ENCODE assay signal across 9 mouse cellular contexts in genomic region chr7:126781661-126782370, GRCm38 (mm10). TPM values are rescaled to one million over a fixed set of nuclear protein-coding genes. Genes with fewer than 3 reads are reported as not detected.
DNase-seq lines count a peak whose midpoint lies in the region; ATAC-seq and TF ChIP-seq lines count a peak whose summit lies in the region.
"Had no signal": no experiment of that assay in that cellular context is flagged by ENCODE, and none has a peak within 500 bp of the region (broad histone marks: within the 10 kb centered on the region; RNA-seq: fewer than 3 reads in every experiment).

No protein-coding gene starts in this region.

- H3K4me3 ChIP-seq in layer of hippocampus, adult 2 months = no peak overlapping the region
- peak overlapping the region; percentile 42; the same call in 1 of the 2 replicates for H3K4me3 ChIP-seq in forebrain, embryonic 15.5 days
- H3K4me3 ChIP-seq in limb, embryonic 11.5 days (ENCODE audit: low read depth, low read length) = peak overlapping the region; percentile 37
- 0 out of 2 replicates have a peak overlapping the region, but pooled peaks have one; percentile 40 for H3K4me3 ChIP-seq in neural tube, embryonic 15.5 days (replicated peaks)
- no peak overlapping the region for H3K4me3 ChIP-seq in kidney, embryonic 16.5 days (ENCODE audit: low read length)

- no peaks in the 10 kb centered on the region for H3K9me3 ChIP-seq in forebrain, embryonic 15.5 days
- H3K9me3 ChIP-seq in limb, embryonic 11.5 days (ENCODE audit: control insufficient read depth, low read length) = no peaks in the 10 kb centered on the region
- H3K9me3 ChIP-seq in neural tube, embryonic 15.5 days (replicated peaks) = no peaks in the 10 kb centered on the region
- H3K9me3 ChIP-seq in kidney, embryonic 16.5 days (ENCODE audit: low read length) = no peaks in the 10 kb centered on the region

- peaks cover 30% of the 10 kb centered on the region for H3K36me3 ChIP-seq in forebrain, embryonic 15.5 days
- peaks cover 10% of the 10 kb centered on the region; the same call in 1 of the 2 replicates for H3K36me3 ChIP-seq in limb, embryonic 11.5 days (ENCODE audit: control insufficient read depth, insufficient read depth, low read length)
- peaks cover 37% of the 10 kb centered on the region for H3K36me3 ChIP-seq in neural tube, embryonic 15.5 days
- H3K36me3 ChIP-seq in kidney, embryonic 16.5 days (ENCODE audit: insufficient read depth, low read length) = peaks cover 34% of the 10 kb centered on the region

- peaks cover 41% of the 10 kb centered on the region for H3K4me1 ChIP-seq in forebrain, embryonic 15.5 days
- H3K4me1 ChIP-seq in limb, embryonic 11.5 days (ENCODE audit: control insufficient read depth, insufficient read depth, low read length) = peaks cover 10% of the 10 kb centered on the region; the same call in 1 of the 2 replicates
- H3K4me1 ChIP-seq in neural tube, embryonic 15.5 days = peaks cover 44% of the 10 kb centered on the region
- peaks cover 33% of the 10 kb centered on the region for H3K4me1 ChIP-seq in kidney, embryonic 16.5 days (ENCODE audit: insufficient read depth, low read length)

- no peak overlapping the region for H3K9ac ChIP-seq in forebrain, embryonic 15.5 days (replicated peaks)
- H3K9ac ChIP-seq in limb, embryonic 11.5 days (ENCODE audit: low read length) = peak overlapping the region; percentile 52; the same call in 1 of the 2 replicates
- peak overlapping the region; percentile 54; the same call in 1 of the 2 replicates for H3K9ac ChIP-seq in neural tube, embryonic 15.5 days (replicated peaks)
- H3K9ac ChIP-seq in kidney, embryonic 16.5 days (replicated peaks; ENCODE audit: low read length) = no peak overlapping the region

- H3K27me3 ChIP-seq in forebrain, embryonic 15.5 days = no peaks in the 10 kb centered on the region
- H3K27me3 ChIP-seq in limb, embryonic 11.5 days (ENCODE audit: control insufficient read depth, insufficient read depth, low read length) = no peaks in the 10 kb centered on the region
- H3K27me3 ChIP-seq in neural tube, embryonic 15.5 days (replicated peaks) = no peaks in the 10 kb centered on the region
- H3K27me3 ChIP-seq in kidney, embryonic 16.5 days (ENCODE audit: insufficient read depth, low read length) = no peaks in the 10 kb centered on the region

- TF ChIP-seq CTCF in layer of hippocampus, adult 2 months (conservative IDR thresholded peaks at IDR 0.05) = no peak

- 46% methylated on average over 11 of the region's 11 CpGs for WGBS in forebrain, embryonic 15.5 days
- WGBS in limb, embryonic 11.5 days = 20% methylated on average over 11 of the region's 11 CpGs
- WGBS in neural tube, embryonic 15.5 days = 35% methylated on average over 11 of the region's 11 CpGs
- WGBS in kidney, embryonic 16.5 days = 30% methylated on average over 11 of the region's 11 CpGs

- no peak overlapping the region for H3K4me2 ChIP-seq in forebrain, embryonic 15.5 days (replicated peaks)
- H3K4me2 ChIP-seq in limb, embryonic 11.5 days (ENCODE audit: low read depth, severe bottlenecking) = peak overlapping the region; percentile 90; the same call in 1 of the 2 replicates
- H3K4me2 ChIP-seq in neural tube, embryonic 15.5 days = peak overlapping the region; percentile 89
- H3K4me2 ChIP-seq in kidney, embryonic 16.5 days (replicated peaks; ENCODE audit: low read depth, low read length) = no peak overlapping the region

- ATAC-seq in forebrain, embryonic 15.5 days (replicated peaks) = no peak
- no peak for ATAC-seq in limb, embryonic 11.5 days (ENCODE audit: insufficient number of reproducible peaks, low FRiP score, low TSS enrichment, low read depth)
- ATAC-seq in neural tube, embryonic 15.5 days (ENCODE audit: low FRiP score) = no peak
- ATAC-seq in megakaryocyte, adult 5-6 weeks (ENCODE audit: poor library complexity, severe bottlenecking) = no peak
- ATAC-seq in kidney, embryonic 16.5 days (ENCODE audit: low FRiP score, low TSS enrichment) = no peak

- DNase-seq in layer of hippocampus, adult 2 months (ENCODE audit: low spot score in 2 of 2) = no peak
- DNase-seq in layer of hippocampus, postnatal 14 days (ENCODE audit: low spot score in 2 of 2) = no peak
- no peak for DNase-seq in limb, embryonic 11.5 days (ENCODE audit: low spot score)
- DNase-seq: cerebellum, adult 8-10 months; gastrocnemius, postnatal 36 days had no signal

- peak overlapping the region; percentile 99; the same call in 1 of the 2 replicates for H3K27ac ChIP-seq in layer of hippocampus, adult 2 months
- H3K27ac ChIP-seq in forebrain, embryonic 15.5 days (replicated peaks) = no peak overlapping the region
- 0 out of 2 replicates have a peak overlapping the region, but pooled peaks have one; percentile 16 for H3K27ac ChIP-seq in limb, embryonic 11.5 days (replicated peaks; ENCODE audit: low read depth, low read length)
- no peak overlapping the region for H3K27ac ChIP-seq in neural tube, embryonic 15.5 days (replicated peaks)
- H3K27ac ChIP-seq in kidney, embryonic 16.5 days (ENCODE audit: low read length) = no peak overlapping the region

RNA-seq across cellular contexts. Expression of gene Tbx6, which starts 0.5 kb away (rescaled TPM):
- 1 to 10 TPM in 1 of 2 experiments, under 1 TPM in 1; 0.54 to 1.0 TPM for total RNA-seq in layer of hippocampus, adult 2 months (2021)
- under 1 TPM; 0.53 to 0.57 TPM for total RNA-seq in layer of hippocampus, postnatal 14 days (2021)
- 0.41 and 0.65 TPM in 2 replicates for polyA plus RNA-seq in forebrain, embryonic 15.5 days (2015; fragmentation: Nextera tagmentation; extraction: Ambion mirVana)
- polyA plus RNA-seq in limb, embryonic 11.5 days (2014; fragmentation: Nextera tagmentation; extraction: Ambion mirVana) = 0.45 and 0.67 TPM in 2 replicates
- polyA plus RNA-seq in neural tube, embryonic 15.5 days (2015; fragmentation: Nextera tagmentation; extraction: Ambion mirVana) = 0.34 and 0.35 TPM in 2 replicates
- total RNA-seq in megakaryocyte, adult 5-6 weeks (2015) = 0.68 and 1.0 TPM in 2 replicates
- 0.98 and 0.99 TPM in 2 replicates for total RNA-seq in megakaryocyte, adult 5-6 weeks (2017)
- polyA plus RNA-seq in kidney, embryonic 16.5 days (2015; fragmentation: Nextera tagmentation; extraction: Ambion mirVana) = 0.29 and 0.78 TPM in 2 replicates

RNA-seq across cellular contexts. Expression of gene Ypel3, which starts 5.1 kb away (rescaled TPM):
- total RNA-seq in layer of hippocampus, adult 2 months (2021) = 100 to 1,000 TPM; 283 to 289 TPM
- total RNA-seq in layer of hippocampus, postnatal 14 days (2021) = 100 to 1,000 TPM; 195 to 196 TPM
- polyA plus RNA-seq in forebrain, embryonic 15.5 days (2015; fragmentation: Nextera tagmentation; extraction: Ambion mirVana) = 207 and 213 TPM in 2 replicates
- polyA plus RNA-seq in limb, embryonic 11.5 days (2014; fragmentation: Nextera tagmentation; extraction: Ambion mirVana) = 97.8 and 112 TPM in 2 replicates
- polyA plus RNA-seq in neural tube, embryonic 15.5 days (2015; fragmentation: Nextera tagmentation; extraction: Ambion mirVana) = 187 and 207 TPM in 2 replicates
- 196 and 200 TPM in 2 replicates for total RNA-seq in megakaryocyte, adult 5-6 weeks (2015)
- total RNA-seq in megakaryocyte, adult 5-6 weeks (2017) = 91.7 and 117 TPM in 2 replicates
- polyA plus RNA-seq in kidney, embryonic 16.5 days (2015; fragmentation: Nextera tagmentation; extraction: Ambion mirVana) = 95.8 and 101 TPM in 2 replicates

RNA-seq across cellular contexts. Expression of gene Ppp4c, which starts 10.5 kb away (rescaled TPM):
- 10 to 100 TPM; 50.2 to 54.9 TPM for total RNA-seq in layer of hippocampus, adult 2 months (2021)
- 10 to 100 TPM; 49.0 to 51.8 TPM for total RNA-seq in layer of hippocampus, postnatal 14 days (2021)
- polyA plus RNA-seq in forebrain, embryonic 15.5 days (2015; fragmentation: Nextera tagmentation; extraction: Ambion mirVana) = 215 TPM in 2 replicates
- 400 and 426 TPM in 2 replicates for polyA plus RNA-seq in limb, embryonic 11.5 days (2014; fragmentation: Nextera tagmentation; extraction: Ambion mirVana)
- 154 and 188 TPM in 2 replicates for polyA plus RNA-seq in neural tube, embryonic 15.5 days (2015; fragmentation: Nextera tagmentation; extraction: Ambion mirVana)
- total RNA-seq in megakaryocyte, adult 5-6 weeks (2015) = 186 and 196 TPM in 2 replicates
- 139 and 154 TPM in 2 replicates for total RNA-seq in megakaryocyte, adult 5-6 weeks (2017)
- polyA plus RNA-seq in kidney, embryonic 16.5 days (2015; fragmentation: Nextera tagmentation; extraction: Ambion mirVana) = 267 and 271 TPM in 2 replicates

RNA-seq across cellular contexts. Expression of gene Fam57b, which starts 15.7 kb away (rescaled TPM):
- total RNA-seq in layer of hippocampus, adult 2 months (2021) = 10 to 100 TPM; 73.8 to 74.7 TPM
- total RNA-seq in layer of hippocampus, postnatal 14 days (2021) = 100 to 1,000 TPM; 109 to 112 TPM
- 35.1 and 38.1 TPM in 2 replicates for polyA plus RNA-seq in forebrain, embryonic 15.5 days (2015; fragmentation: Nextera tagmentation; extraction: Ambion mirVana)
- polyA plus RNA-seq in limb, embryonic 11.5 days (2014; fragmentation: Nextera tagmentation; extraction: Ambion mirVana) = not detected in 2 replicates
- polyA plus RNA-seq in neural tube, embryonic 15.5 days (2015; fragmentation: Nextera tagmentation; extraction: Ambion mirVana) = 48.2 and 54.4 TPM in 2 replicates
- not detected in 2 replicates for total RNA-seq in megakaryocyte, adult 5-6 weeks (2015)
- not detected in 2 replicates for total RNA-seq in megakaryocyte, adult 5-6 weeks (2017)
- 0.19 and 0.52 TPM in 2 replicates for polyA plus RNA-seq in kidney, embryonic 16.5 days (2015; fragmentation: Nextera tagmentation; extraction: Ambion mirVana)

RNA-seq across cellular contexts. Expression of gene Gdpd3, which starts 15.7 kb away (rescaled TPM):
- 1 to 10 TPM; 3.1 to 7.0 TPM for total RNA-seq in layer of hippocampus, adult 2 months (2021)
- 1 to 10 TPM; 2.2 to 2.5 TPM for total RNA-seq in layer of hippocampus, postnatal 14 days (2021)
- polyA plus RNA-seq in forebrain, embryonic 15.5 days (2015; fragmentation: Nextera tagmentation; extraction: Ambion mirVana) = 1.5 and 1.7 TPM in 2 replicates
- polyA plus RNA-seq in limb, embryonic 11.5 days (2014; fragmentation: Nextera tagmentation; extraction: Ambion mirVana) = 1.7 and 2.4 TPM in 2 replicates
- polyA plus RNA-seq in neural tube, embryonic 15.5 days (2015; fragmentation: Nextera tagmentation; extraction: Ambion mirVana) = 1.0 and 1.5 TPM in 2 replicates
- total RNA-seq in megakaryocyte, adult 5-6 weeks (2015) = 26.8 and 37.3 TPM in 2 replicates
- total RNA-seq in megakaryocyte, adult 5-6 weeks (2017) = 57.9 and 71.4 TPM in 2 replicates
- polyA plus RNA-seq in kidney, embryonic 16.5 days (2015; fragmentation: Nextera tagmentation; extraction: Ambion mirVana) = 1.8 and 2.0 TPM in 2 replicates

Comparison
In these comparisons a context has a peak if more than half of its experiments do, and no peak if none do; other contexts are left out.
1. H3K27ac ChIP-seq: peak in layer of hippocampus, adult 2 months (single experiment) and limb, embryonic 11.5 days (single experiment); none in forebrain, embryonic 15.5 days (single experiment), neural tube, embryonic 15.5 days (single experiment) and kidney, embryonic 16.5 days (single experiment).
2. H3K4me3 ChIP-seq: peak in forebrain, embryonic 15.5 days (single experiment), limb, embryonic 11.5 days (single experiment) and neural tube, embryonic 15.5 days (single experiment); none in layer of hippocampus, adult 2 months (single experiment) and kidney, embryonic 16.5 days (single experiment).
3. H3K4me2 ChIP-seq: peak in limb, embryonic 11.5 days (single experiment) and neural tube, embryonic 15.5 days (single experiment); none in forebrain, embryonic 15.5 days (single experiment) and kidney, embryonic 16.5 days (single experiment).
4. H3K9ac ChIP-seq: peak in limb, embryonic 11.5 days (single experiment) and neural tube, embryonic 15.5 days (single experiment); none in forebrain, embryonic 15.5 days (single experiment) and kidney, embryonic 16.5 days (single experiment).